Mouse (Mus musculus): ENCODE data around the gene Olfr820. TPM values are rescaled to one million over a fixed set of nuclear protein-coding genes. Genes with fewer than 3 reads are reported as not detected.

Gene Olfr820
- polyA plus RNA-seq, 1 experiment: not detected

DNA sequence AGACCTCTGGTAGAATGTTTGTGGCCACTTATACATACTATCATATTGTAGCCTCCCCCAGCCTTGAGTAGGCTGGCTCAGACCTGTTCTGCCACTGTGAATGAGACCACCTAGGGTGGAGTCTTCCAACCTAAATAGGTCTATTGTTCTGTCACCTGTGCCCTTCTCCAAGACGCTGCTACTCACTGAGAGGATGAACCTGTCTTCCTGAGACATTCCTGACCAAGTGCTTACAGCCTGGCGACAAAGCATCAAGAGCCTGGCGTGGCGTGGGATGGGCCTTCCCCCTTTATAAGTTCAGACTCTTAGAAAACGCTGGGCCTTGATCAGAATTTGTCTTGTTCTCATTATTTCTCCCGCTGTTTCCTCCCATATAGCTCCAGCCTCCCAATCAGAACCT is 24.7 kb downstream of the Olfr820 start:
- DNase-seq: no peak
- Histone ChIP-seq H3K4me1 (ENCODE audit: control insufficient read depth, insufficient read depth, low read length) (no peaks in the 10 kb centered on the region), H3K4me3 (replicated peaks; ENCODE audit: insufficient read depth, low read depth, low read length) (no peak overlapping the region), H3K27me3 (ENCODE audit: control insufficient read depth, insufficient read depth, low read length) (no peaks in the 10 kb centered on the region), H3K27ac (ENCODE audit: insufficient read depth, low read length) (no peak overlapping the region)
- TF ChIP-seq CTCF (IDR thresholded peaks at IDR 0.05; ENCODE audit: borderline replicate concordance, insufficient read depth, low read depth, low read length): no peak
- no peak for TF ChIP-seq POLR2A (IDR thresholded peaks at IDR 0.05; ENCODE audit: borderline replicate concordance, insufficient read depth, low read length)
- 66% methylated on average over 6 of the region's 6 CpGs for WGBS

Other genes starting within 250 kb of the Olfr820 start
- not detected in 2 replicates for gene Olfr808, start 247.1 kb upstream of the Olfr820 start, polyA plus RNA-seq (2012; rRNA removed)
- not detected in 2 replicates for gene Olfr809, start 238.0 kb upstream of the Olfr820 start, polyA plus RNA-seq (2012; rRNA removed)
- not detected in 2 replicates for gene Olfr810, start 217.7 kb upstream of the Olfr820 start, polyA plus RNA-seq (2012; rRNA removed)
- gene Olfr811, start 208.2 kb upstream of the Olfr820 start, polyA plus RNA-seq (2012; rRNA removed): not detected in 2 replicates
- not detected in 2 replicates for gene Olfr812, start 166.5 kb upstream of the Olfr820 start, polyA plus RNA-seq (2012; rRNA removed)
- not detected in 2 replicates for gene Olfr813, start 157.3 kb upstream of the Olfr820 start, polyA plus RNA-seq (2012; rRNA removed)
- not detected in 2 replicates for gene Olfr814, start 132.8 kb upstream of the Olfr820 start, polyA plus RNA-seq (2012; rRNA removed)
- not detected in 2 replicates for gene Olfr815, start 106.8 kb upstream of the Olfr820 start, polyA plus RNA-seq (2012; rRNA removed)
- not detected in 2 replicates for gene Olfr816, start 97.0 kb upstream of the Olfr820 start, polyA plus RNA-seq (2012; rRNA removed)
- not detected in 2 replicates for gene Olfr818, start 63.5 kb upstream of the Olfr820 start, polyA plus RNA-seq (2012; rRNA removed)
- not detected in 2 replicates for gene Olfr819, start 45.4 kb upstream of the Olfr820 start, polyA plus RNA-seq (2012; rRNA removed)
- not detected in 2 replicates for gene Olfr247, start 36.5 kb upstream of the Olfr820 start, polyA plus RNA-seq (2012; rRNA removed)
- gene Gm10310, start 27.6 kb upstream of the Olfr820 start, polyA plus RNA-seq (2012; rRNA removed): not detected in 2 replicates
- not detected in 2 replicates for gene Olfr821, start 17.7 kb downstream of the Olfr820 start, polyA plus RNA-seq (2012; rRNA removed)
- not detected in 2 replicates for gene Olfr822, start 58.6 kb downstream of the Olfr820 start, polyA plus RNA-seq (2012; rRNA removed)
- not detected in 2 replicates for gene Olfr823, start 102.8 kb downstream of the Olfr820 start, polyA plus RNA-seq (2012; rRNA removed)
- not detected in 2 replicates for gene Olfr824, start 117.4 kb downstream of the Olfr820 start, polyA plus RNA-seq (2012; rRNA removed)
- gene Olfr825, start 154.1 kb downstream of the Olfr820 start, polyA plus RNA-seq (2012; rRNA removed): not detected in 2 replicates
- gene Olfr826, start 171.6 kb downstream of the Olfr820 start, polyA plus RNA-seq (2012; rRNA removed): not detected in 2 replicates
- not detected in 2 replicates for gene Olfr827, start 201.8 kb downstream of the Olfr820 start, polyA plus RNA-seq (2012; rRNA removed)